Mouse (Mus musculus): ENCODE data around the gene Uggt1.

DNA sequence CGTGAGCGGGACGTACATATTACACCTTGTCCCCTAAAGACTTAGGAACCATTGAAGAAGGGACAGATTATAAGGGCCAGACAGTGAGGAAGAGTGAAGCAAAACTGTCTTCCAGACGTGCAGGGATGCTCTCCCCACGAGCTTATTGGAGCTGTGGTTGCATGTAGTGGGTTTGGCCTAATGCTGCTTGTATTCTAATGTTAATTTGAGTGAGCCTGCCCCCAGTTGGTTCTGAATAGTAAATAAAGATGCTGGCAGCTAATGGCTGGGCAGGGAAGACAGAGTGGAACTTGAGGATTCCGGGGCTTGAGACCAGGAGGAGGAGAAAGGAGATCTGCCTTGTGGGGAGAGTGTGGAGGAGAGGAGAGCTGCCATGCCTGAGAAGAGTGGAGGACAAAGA is 2.2 kb upstream of the Uggt1 start:
- TF ChIP-seq GATA1 (IDR thresholded peaks at IDR 0.05; ENCODE audit: low read length) (no peak), TAL1 (IDR thresholded peaks at IDR 0.05; ENCODE audit: low read length) (no peak)
